Mouse (Mus musculus): ENCODE results near the gene Gm45717. TPM values are rescaled to one million over a fixed set of nuclear protein-coding genes. Genes with fewer than 3 reads are reported as not detected.

The Gm45717 gene
- total and polyA plus RNA-seq, 3 experiments = not detected

DNA sequence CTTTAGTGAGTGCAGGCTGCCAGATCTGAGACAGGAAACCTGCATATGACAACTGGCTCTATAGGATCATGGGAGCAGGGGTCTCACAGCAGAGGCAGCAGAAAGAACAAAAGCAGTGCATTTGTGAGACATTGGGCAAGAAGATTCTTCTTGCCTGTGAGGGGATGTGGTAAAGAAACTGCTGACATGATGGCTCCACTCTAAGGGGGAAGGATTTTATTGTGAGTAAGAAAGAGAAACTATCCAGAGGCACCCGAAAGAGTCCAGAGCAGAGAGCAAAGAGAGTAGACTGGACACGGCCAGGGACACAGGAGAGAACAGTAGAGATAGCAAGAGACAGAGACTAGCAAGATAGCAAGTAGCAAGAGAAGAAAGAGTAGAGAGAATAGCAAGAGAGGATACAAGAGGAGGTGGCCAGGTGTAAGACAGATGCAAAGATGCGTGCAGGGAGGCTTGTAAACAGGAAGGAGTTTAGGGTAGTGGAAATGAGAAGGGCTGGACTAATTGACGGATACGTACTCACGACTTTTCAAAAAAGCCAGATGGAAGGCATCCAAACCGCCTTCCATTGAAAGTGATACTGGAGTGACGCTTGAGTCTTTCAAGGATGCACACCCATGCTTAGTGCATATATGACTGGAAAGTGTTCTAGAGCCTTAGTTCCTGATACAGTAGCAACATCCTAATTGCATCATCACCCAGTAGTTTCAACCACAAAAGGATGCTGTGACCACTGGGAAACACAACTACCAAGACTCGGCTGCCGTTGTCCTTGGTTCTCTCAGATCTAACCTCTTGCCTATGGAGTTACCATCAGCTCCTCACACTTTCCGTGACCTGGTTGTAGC is 43.3 kb upstream of the Gm45717 start:
- no peak overlapping the region for H3K27ac ChIP-seq (ENCODE audit: control insufficient read depth, low read depth, low read length)
- H3K79me2 ChIP-seq (ENCODE audit: control insufficient read depth, insufficient read depth, low read length, poor library complexity) = no peaks in the 10 kb centered on the region
- H3K27me3 ChIP-seq (ENCODE audit: control insufficient read depth in 1 of 2, insufficient read depth in 2 of 2, low read length in 2 of 2) = peaks cover 0 to 3% of the 10 kb centered on the region in 2 experiments; a peak in 2 of 4 replicates
- no peak overlapping the region for H3K4me3 ChIP-seq (ENCODE audit: control insufficient read depth in 1 of 2, insufficient read depth in 1 of 2, low read depth in 2 of 2, low read length in 2 of 2)
- TF ChIP-seq BHLHE40 (IDR thresholded peaks at IDR 0.05; ENCODE audit: borderline replicate concordance, low read depth, low read length) = no peak
- no peak overlapping the region for H3K9ac ChIP-seq (ENCODE audit: control insufficient read depth, low read depth, low read length, poor library complexity, severe bottlenecking)
- DNase-seq (ENCODE audit: low read depth, low spot score) = no peak
- H3K9me3 ChIP-seq (replicated peaks; ENCODE audit: insufficient read depth, low read length) = no peaks in the 10 kb centered on the region
- no peaks in the 10 kb centered on the region for H3K36me3 ChIP-seq (ENCODE audit: control insufficient read depth in 1 of 2, insufficient read depth in 2 of 2, low read length in 2 of 2)
- H3K4me1 ChIP-seq (ENCODE audit: control insufficient read depth in 1 of 2, insufficient read depth in 2 of 2, low read length in 2 of 2) = no peaks in the 10 kb centered on the region

DNA sequence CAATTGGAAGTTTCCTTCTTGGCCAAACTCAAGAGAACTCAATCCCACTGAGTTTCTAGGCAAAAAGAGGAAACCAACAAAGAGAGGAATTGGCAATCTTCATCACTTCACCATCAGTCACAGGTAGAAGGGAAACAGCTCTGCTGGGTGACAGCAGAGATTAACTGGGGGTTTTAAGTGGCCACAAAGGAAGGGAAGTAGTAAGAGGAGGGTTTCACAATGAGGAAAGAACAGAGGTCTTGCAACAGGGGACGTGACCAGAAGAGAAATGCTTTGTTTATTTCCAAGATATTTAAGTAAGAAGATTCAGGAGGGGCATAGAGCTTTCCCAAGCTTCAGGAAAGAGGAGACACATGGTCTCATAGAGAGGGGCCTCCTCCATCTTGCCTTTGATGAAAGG is 42.1 kb upstream of the Gm45717 start:
- no peak for DNase-seq (ENCODE audit: low read depth, low spot score)
- Histone ChIP-seq H3K79me2 (ENCODE audit: control insufficient read depth, insufficient read depth, low read length, poor library complexity) (no peaks in the 10 kb centered on the region), H3K27me3 (ENCODE audit: control insufficient read depth in 1 of 2, insufficient read depth in 2 of 2, low read length in 2 of 2) (no peaks in the 10 kb centered on the region; a peak in 3 of 4 replicates), H3K4me3 (ENCODE audit: control insufficient read depth in 1 of 2, insufficient read depth in 1 of 2, low read depth in 2 of 2, low read length in 2 of 2) (no peak overlapping the region), H3K9ac (ENCODE audit: control insufficient read depth, low read depth, low read length, poor library complexity, severe bottlenecking) (no peak overlapping the region), H3K9me3 (replicated peaks; ENCODE audit: insufficient read depth, low read length) (no peaks in the 10 kb centered on the region), H3K4me1 (ENCODE audit: control insufficient read depth in 1 of 2, insufficient read depth in 2 of 2, low read length in 2 of 2) (no peaks in the 10 kb centered on the region), H3K36me3 (ENCODE audit: control insufficient read depth in 1 of 2, insufficient read depth in 2 of 2, low read length in 2 of 2) (no peaks in the 10 kb centered on the region), H3K27ac (ENCODE audit: control insufficient read depth, low read depth, low read length) (no peak overlapping the region)
- TF ChIP-seq POLR2AphosphoS5 (IDR thresholded peaks at IDR 0.05; ENCODE audit: borderline replicate concordance, low read depth, low read length) (no peak), MYB (IDR thresholded peaks at IDR 0.05; ENCODE audit: low read depth, low read length) (no peak), SIN3A (IDR thresholded peaks at IDR 0.05; ENCODE audit: low read length) (no peak), RAD21 (IDR thresholded peaks at IDR 0.05; ENCODE audit: low read depth, low read length) (no peak)

DNA sequence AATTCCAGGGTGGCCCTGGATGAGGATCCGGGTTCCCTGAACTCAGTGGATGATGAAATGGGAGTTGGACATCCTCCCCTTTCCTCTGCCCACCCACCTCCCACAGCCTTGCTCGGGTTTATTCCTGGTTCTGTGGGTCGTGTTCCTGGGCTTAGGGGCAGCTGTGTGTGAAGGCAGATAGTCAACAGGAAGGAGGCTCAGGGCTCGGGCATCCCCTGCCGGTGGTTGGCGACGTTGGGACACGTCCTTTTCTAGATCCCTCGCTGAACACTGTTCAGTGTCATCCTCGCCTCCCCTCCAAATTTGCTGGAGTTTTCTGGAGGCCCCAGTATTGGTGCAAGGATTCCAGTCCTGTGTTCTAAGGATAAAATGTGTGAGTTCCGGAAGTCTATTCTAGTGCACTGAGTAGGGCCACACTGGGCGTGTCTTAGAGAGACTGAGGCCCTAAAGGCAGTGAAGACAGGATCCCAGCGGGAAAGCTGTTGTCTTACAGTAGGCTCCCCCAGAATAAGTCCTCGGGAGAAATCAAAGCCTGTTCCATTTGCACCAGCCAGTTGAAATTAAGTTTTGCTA is 35.5 kb upstream of the Gm45717 start:
- no peak for TF ChIP-seq KAT2A (conservative IDR thresholded peaks at IDR 0.05; ENCODE audit: low read depth, low read length)
- no peak for TF ChIP-seq MYC (IDR thresholded peaks at IDR 0.05; ENCODE audit: low read depth, low read length)
- TF ChIP-seq POLR2A (IDR thresholded peaks at IDR 0.05; ENCODE audit: control insufficient read depth in 1 of 2, insufficient read depth in 1 of 2, low read depth in 1 of 2, low read length in 2 of 2, poor library complexity in 1 of 2) = no peak
- no peak for TF ChIP-seq POLR2AphosphoS5 (IDR thresholded peaks at IDR 0.05; ENCODE audit: borderline replicate concordance, low read depth, low read length)
- no peak for TF ChIP-seq ZMIZ1 (IDR thresholded peaks at IDR 0.05; ENCODE audit: low read depth, low read length)
- no peak for TF ChIP-seq TAL1 (IDR thresholded peaks at IDR 0.05; ENCODE audit: low read length)
- TF ChIP-seq ETS1 (IDR thresholded peaks at IDR 0.05; ENCODE audit: low read depth, low read length) = no peak
- no peak for TF ChIP-seq RCOR1 (IDR thresholded peaks at IDR 0.05; ENCODE audit: low read depth, low read length)
- no peak for TF ChIP-seq TCF12 (IDR thresholded peaks at IDR 0.05; ENCODE audit: low read depth, low read length)
- no peak for TF ChIP-seq GATA1 (IDR thresholded peaks at IDR 0.05; ENCODE audit: low read depth, low read length)
- no peak for TF ChIP-seq POLR2AphosphoS2 (IDR thresholded peaks at IDR 0.05; ENCODE audit: low read length)
- no peak for TF ChIP-seq TBP (IDR thresholded peaks at IDR 0.05; ENCODE audit: low read depth, low read length)
- no peak for TF ChIP-seq ELF1 (IDR thresholded peaks at IDR 0.05; ENCODE audit: low read depth, low read length)
- no peak for TF ChIP-seq CTCF (IDR thresholded peaks at IDR 0.05 in 2 of 3, conservative IDR thresholded peaks at IDR 0.05 in 1 of 3; ENCODE audit: control insufficient read depth in 1 of 3, insufficient read depth in 1 of 3, low read depth in 2 of 3, low read length in 3 of 3, poor library complexity in 1 of 3, severe bottlenecking in 1 of 3)
- TF ChIP-seq RAD21 (IDR thresholded peaks at IDR 0.05; ENCODE audit: low read depth, low read length) = no peak
- Histone ChIP-seq H3K4me3 (ENCODE audit: control insufficient read depth in 1 of 2, insufficient read depth in 1 of 2, low read depth in 2 of 2, low read length in 2 of 2) (no peak overlapping the region), H3K27ac (ENCODE audit: control insufficient read depth, low read depth, low read length) (no peak overlapping the region), H3K9me3 (replicated peaks; ENCODE audit: insufficient read depth, low read length) (no peaks in the 10 kb centered on the region), H3K9ac (ENCODE audit: control insufficient read depth, low read depth, low read length, poor library complexity, severe bottlenecking) (no peak overlapping the region), H3K4me1 (ENCODE audit: control insufficient read depth in 1 of 2, insufficient read depth in 2 of 2, low read length in 2 of 2) (no peaks in the 10 kb centered on the region), H3K79me2 (ENCODE audit: control insufficient read depth, insufficient read depth, low read length, poor library complexity) (no peaks in the 10 kb centered on the region), H3K27me3 (ENCODE audit: control insufficient read depth in 1 of 2, insufficient read depth in 2 of 2, low read length in 2 of 2) (peaks cover 0 to 2% of the 10 kb centered on the region in 2 experiments; a peak in 3 of 4 replicates), H3K36me3 (ENCODE audit: control insufficient read depth in 1 of 2, insufficient read depth in 2 of 2, low read length in 2 of 2) (no peaks in the 10 kb centered on the region)
- no peak for DNase-seq (ENCODE audit: low read depth, low spot score)
